Mouse (Mus musculus): Measurements from ENCODE around the gene Pafah1b3. TPM values are rescaled to one million over a fixed set of nuclear protein-coding genes. Genes with fewer than 3 reads are reported as not detected.
A peak's percentile ranks its signal among the peaks of the same experiment; 100 is the strongest.

Pafah1b3 gene
- polyA plus RNA-seq, 1 experiment from 2014 or later, result 556 TPM

DNA sequence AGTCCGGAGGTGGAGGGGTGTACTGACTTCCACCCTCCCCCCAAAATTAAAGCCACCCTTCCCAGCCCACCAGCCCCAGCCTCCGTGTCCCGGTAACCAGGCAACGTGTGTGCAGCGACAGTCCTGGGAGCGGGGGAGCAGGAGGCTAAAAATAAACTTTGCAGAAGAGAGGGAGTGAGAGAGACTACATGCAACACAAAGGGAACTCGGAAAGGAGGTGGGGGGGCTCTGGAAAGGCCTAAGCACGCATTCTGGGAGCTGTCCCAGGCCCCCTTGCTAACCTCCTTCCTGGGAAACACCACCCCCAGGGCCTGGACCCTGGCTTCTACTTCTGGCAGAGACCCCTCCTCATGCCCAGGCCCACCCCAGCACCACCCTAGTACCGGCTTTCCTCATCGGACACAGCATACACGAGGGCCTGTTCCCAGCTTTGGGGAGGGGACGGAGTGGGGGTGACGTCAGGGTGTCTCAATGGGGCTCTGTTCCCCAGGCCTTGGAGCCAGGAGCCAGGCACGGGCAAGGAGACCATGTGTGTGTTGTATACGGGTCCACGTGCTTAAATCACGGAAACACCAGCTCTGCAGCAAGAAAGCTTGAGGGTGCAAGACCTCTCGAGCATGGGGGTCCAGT is 49.7 kb downstream of the Pafah1b3 start:
- H3K4me3 ChIP-seq (replicated peaks; ENCODE audit: low read length), result peak overlapping the region; percentile 80
- WGBS, result 1% methylated on average over 18 of the region's 18 CpGs
- H3K9me3 ChIP-seq (ENCODE audit: control insufficient read depth, low read length), result no peaks in the 10 kb centered on the region
- H3K9ac ChIP-seq (replicated peaks; ENCODE audit: low read depth, low read length), result peak overlapping the region; percentile 65
- no peaks in the 10 kb centered on the region for H3K27me3 ChIP-seq (replicated peaks; ENCODE audit: control insufficient read depth, insufficient read depth, low read length)
- peak overlapping the region; percentile 90 for H3K27ac ChIP-seq (ENCODE audit: low read length)
- H3K4me1 ChIP-seq (replicated peaks; ENCODE audit: control insufficient read depth, insufficient read depth, low read length), result peaks cover 46% of the 10 kb centered on the region
- ATAC-seq, result peak; percentile 50
- peak overlapping the region; percentile 83 for H3K4me2 ChIP-seq (ENCODE audit: low read length)
- H3K36me3 ChIP-seq (ENCODE audit: control insufficient read depth, insufficient read depth), result no peaks in the 10 kb centered on the region

DNA sequence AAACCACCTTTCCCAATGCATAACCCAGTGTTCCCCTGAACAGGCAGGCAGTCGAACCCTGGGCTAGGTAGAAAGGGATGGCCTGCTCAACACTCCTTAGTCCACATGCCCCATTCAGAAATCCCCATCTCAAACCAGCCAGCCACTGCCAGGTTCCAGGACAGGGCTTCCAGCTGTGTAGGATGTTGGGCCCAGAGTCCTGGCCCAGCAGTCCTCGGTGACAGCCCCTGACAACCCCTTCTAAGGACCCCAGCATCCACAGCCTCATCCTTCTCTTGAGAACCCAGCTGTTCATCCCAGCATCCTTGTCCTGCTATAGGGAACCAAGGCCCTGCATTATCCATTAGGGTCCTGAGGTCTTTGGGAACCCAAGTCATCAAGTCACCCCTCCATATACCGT is 50.3 kb downstream of the Pafah1b3 start:
- H3K4me1 ChIP-seq (replicated peaks; ENCODE audit: control insufficient read depth, insufficient read depth, low read length), result peaks cover 46% of the 10 kb centered on the region

DNA sequence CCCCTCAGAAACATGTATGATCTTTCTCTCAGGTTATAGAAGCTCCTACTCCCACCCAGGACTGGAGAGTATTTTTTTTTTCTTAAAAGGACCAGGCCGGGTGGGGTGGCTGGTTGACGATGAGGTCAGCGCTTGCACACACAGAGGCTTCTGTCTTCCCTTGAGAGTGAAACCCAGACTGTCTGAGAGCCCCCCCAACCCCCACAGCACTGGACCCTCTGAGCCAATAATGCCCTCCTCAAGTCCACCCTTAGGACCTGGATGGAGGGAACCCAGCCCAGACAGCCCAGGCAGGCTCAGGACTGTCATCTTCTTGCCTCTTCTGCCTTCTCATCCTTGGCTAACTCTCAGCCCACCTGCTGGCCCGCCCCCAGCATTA is 51.0 kb downstream of the Pafah1b3 start:
- no peaks in the 10 kb centered on the region for H3K36me3 ChIP-seq (ENCODE audit: control insufficient read depth, insufficient read depth)
- peak overlapping the region; percentile 80 for H3K4me3 ChIP-seq (replicated peaks; ENCODE audit: low read length)
- 34% methylated on average over 4 of the region's 4 CpGs for WGBS
- no peaks in the 10 kb centered on the region for H3K27me3 ChIP-seq (replicated peaks; ENCODE audit: control insufficient read depth, insufficient read depth, low read length)
- peak overlapping the region; percentile 90 for H3K27ac ChIP-seq (ENCODE audit: low read length)
- H3K4me1 ChIP-seq (replicated peaks; ENCODE audit: control insufficient read depth, insufficient read depth, low read length), result peaks cover 45% of the 10 kb centered on the region
- no peaks in the 10 kb centered on the region for H3K9me3 ChIP-seq (ENCODE audit: control insufficient read depth, low read length)
- no peak for ATAC-seq
- H3K4me2 ChIP-seq (ENCODE audit: low read length), result peak overlapping the region; percentile 83
- H3K9ac ChIP-seq (replicated peaks; ENCODE audit: low read depth, low read length), result peak overlapping the region; percentile 65

More for the DNA sequence above, 50.3 kb downstream of the Pafah1b3 start:
- no peak for ATAC-seq
- no peaks in the 10 kb centered on the region for H3K27me3 ChIP-seq (replicated peaks; ENCODE audit: control insufficient read depth, insufficient read depth, low read length)
- no peaks in the 10 kb centered on the region for H3K9me3 ChIP-seq (ENCODE audit: control insufficient read depth, low read length)
- H3K9ac ChIP-seq (replicated peaks; ENCODE audit: low read depth, low read length), result peak overlapping the region; percentile 65
- peak overlapping the region; percentile 80 for H3K4me3 ChIP-seq (replicated peaks; ENCODE audit: low read length)
- 10% methylated on average over 3 of the region's 3 CpGs for WGBS
- H3K4me2 ChIP-seq (ENCODE audit: low read length), result peak overlapping the region; percentile 83
- peak overlapping the region; percentile 90 for H3K27ac ChIP-seq (ENCODE audit: low read length)
- no peaks in the 10 kb centered on the region for H3K36me3 ChIP-seq (ENCODE audit: control insufficient read depth, insufficient read depth)

- H3K36me3 ChIP-seq (ENCODE audit: control insufficient read depth, insufficient read depth), result no peaks in the 10 kb centered on the region
- H3K9ac ChIP-seq (replicated peaks; ENCODE audit: low read depth, low read length), result peak overlapping the region; percentile 65
- peak overlapping the region; percentile 83 for H3K4me2 ChIP-seq (ENCODE audit: low read length)
- no peaks in the 10 kb centered on the region for H3K27me3 ChIP-seq (replicated peaks; ENCODE audit: control insufficient read depth, insufficient read depth, low read length)
- H3K27ac ChIP-seq (ENCODE audit: low read length), result peak overlapping the region; percentile 90
- peaks cover 39% of the 10 kb centered on the region for H3K4me1 ChIP-seq (replicated peaks; ENCODE audit: control insufficient read depth, insufficient read depth, low read length)
- no peak for ATAC-seq
- H3K9me3 ChIP-seq (ENCODE audit: control insufficient read depth, low read length), result no peaks in the 10 kb centered on the region
- WGBS, result 39% methylated on average over 20 of the region's 20 CpGs
- peak overlapping the region; percentile 2; the same call in 1 of the 2 replicates for H3K4me3 ChIP-seq (replicated peaks; ENCODE audit: low read length)
Measured at GRCm38 (mm10) chr7:25246079-25246758, 51.6 kb downstream of the Pafah1b3 start.

Other genes with a start within 250 kb of the Pafah1b3 start
- 10.4 and 16.9 TPM in 2 replicates for gene Grik5, start 225.6 kb downstream of the Pafah1b3 start, polyA plus RNA-seq (2015; fragmentation: Nextera tagmentation; extraction: Ambion mirVana)
- gene Zfp574, start 225.4 kb downstream of the Pafah1b3 start, polyA plus RNA-seq (2015; fragmentation: Nextera tagmentation; extraction: Ambion mirVana), result 36.6 and 38.4 TPM in 2 replicates
- 10.6 and 17.0 TPM in 2 replicates for gene Pou2f2, start 118.3 kb downstream of the Pafah1b3 start, polyA plus RNA-seq (2015; fragmentation: Nextera tagmentation; extraction: Ambion mirVana)
- gene Dedd2, start 77.4 kb downstream of the Pafah1b3 start, polyA plus RNA-seq (2015; fragmentation: Nextera tagmentation; extraction: Ambion mirVana), result 14.7 and 15.0 TPM in 2 replicates
- gene Zfp526, start 76.6 kb downstream of the Pafah1b3 start, polyA plus RNA-seq (2015; fragmentation: Nextera tagmentation; extraction: Ambion mirVana), result 1.8 and 1.9 TPM in 2 replicates
- 14.9 and 17.1 TPM in 2 replicates for gene Gsk3a, start 60.1 kb downstream of the Pafah1b3 start, polyA plus RNA-seq (2015; fragmentation: Nextera tagmentation; extraction: Ambion mirVana)
- 4.8 and 5.3 TPM in 2 replicates for gene Erf, start 47.2 kb downstream of the Pafah1b3 start, polyA plus RNA-seq (2015; fragmentation: Nextera tagmentation; extraction: Ambion mirVana)
- 42.2 and 48.0 TPM in 2 replicates for gene Cic, start 30.3 kb downstream of the Pafah1b3 start, polyA plus RNA-seq (2015; fragmentation: Nextera tagmentation; extraction: Ambion mirVana)
- gene Prr19, start 3.4 kb upstream of the Pafah1b3 start, polyA plus RNA-seq (2015; fragmentation: Nextera tagmentation; extraction: Ambion mirVana), result 1.4 and 2.2 TPM in 2 replicates
- 24.5 and 41.2 TPM in 2 replicates for gene Tmem145, start 8.1 kb upstream of the Pafah1b3 start, polyA plus RNA-seq (2015; fragmentation: Nextera tagmentation; extraction: Ambion mirVana)
- 22.6 and 25.0 TPM in 2 replicates for gene Megf8, start 19.2 kb upstream of the Pafah1b3 start, polyA plus RNA-seq (2015; fragmentation: Nextera tagmentation; extraction: Ambion mirVana)
- gene Cnfn, start 71.7 kb upstream of the Pafah1b3 start, polyA plus RNA-seq (2015; fragmentation: Nextera tagmentation; extraction: Ambion mirVana), result 0.50 TPM in 1 of 2 replicates, not detected in the other
- gene Lipe, start 100.7 kb upstream of the Pafah1b3 start, polyA plus RNA-seq (2015; fragmentation: Nextera tagmentation; extraction: Ambion mirVana), result 17.7 and 18.5 TPM in 2 replicates
- 0.34 and 0.96 TPM in 2 replicates for gene Cxcl17, start 114.9 kb upstream of the Pafah1b3 start, polyA plus RNA-seq (2015; fragmentation: Nextera tagmentation; extraction: Ambion mirVana)
- gene Ceacam1, start 179.6 kb upstream of the Pafah1b3 start, polyA plus RNA-seq (2015; fragmentation: Nextera tagmentation; extraction: Ambion mirVana), result 0.96 and 1.1 TPM in 2 replicates
- 0.11 TPM in 1 of 2 replicates, not detected in the other for gene Ceacam2, start 241.9 kb upstream of the Pafah1b3 start, polyA plus RNA-seq (2015; fragmentation: Nextera tagmentation; extraction: Ambion mirVana)